Mouse (Mus musculus) heart, embryonic 14.5 days (tissue): ENCODE results near the gene Coq8a. TPM values are rescaled to one million over a fixed set of nuclear protein-coding genes. Genes with fewer than 3 reads are reported as not detected.

ENCODE experiments used
- ATAC-seq: fragments of 200-750 bp; cut with Nextera tagmentation; 2 replicates; pipeline ENCODE4 v1.8.0; 2017; ENCODE audit warnings: low read depth, moderate TSS enrichment; ENCODE audit not compliant: insufficient number of reproducible peaks, insufficient read depth, low FRiP score
- H3K27ac ChIP-seq, 2 experiments: fragments of 200-500 bp in 1 of 2; fragments of 300-500 bp in 1 of 2; sonication (generic) in 1 of 2; replicated peaks in 1 of 2; 2 replicates each; pipeline ENCODE4 v1.5.1; 2012 to 2014; ENCODE audit warnings: low read depth in 2 of 2, low read length in 2 of 2, control low read depth in 1 of 2, mild to moderate bottlenecking in 1 of 2, mixed read lengths in 1 of 2; ENCODE audit not compliant: control insufficient read depth in 1 of 2, insufficient read depth in 1 of 2
- H3K27me3 ChIP-seq: fragments of 300-500 bp; sonication (generic); 2 replicates; pipeline ENCODE4 v1.6.1; 2014; ENCODE audit warnings: mild to moderate bottlenecking, low read length, control low read depth; ENCODE audit not compliant: control insufficient read depth, insufficient read depth
- H3K36me3 ChIP-seq: fragments of 300-500 bp; sonication (generic); 2 replicates; pipeline ENCODE4 v1.6.1; 2014; ENCODE audit warnings: mild to moderate bottlenecking, control low read depth, low read length, mixed read lengths; ENCODE audit not compliant: control insufficient read depth, insufficient read depth
- H3K4me1 ChIP-seq, 2 experiments: fragments of 200-500 bp in 1 of 2; fragments of 300-500 bp in 1 of 2; sonication (generic) in 1 of 2; 2 replicates each; pipeline ENCODE4 v1.6.1; 2012 to 2014; ENCODE audit warnings: low read length in 2 of 2, control low read depth in 1 of 2, mixed read lengths in 1 of 2; ENCODE audit not compliant: control insufficient read depth in 2 of 2, insufficient read depth in 2 of 2
- H3K4me2 ChIP-seq: fragments of 300-500 bp; sonication (generic); 2 replicates; pipeline ENCODE4 v1.6.1; 2014; ENCODE audit warnings: mild to moderate bottlenecking, low read length
- H3K4me3 ChIP-seq, 2 experiments: fragments of 200-500 bp in 1 of 2; fragments of 300-500 bp in 1 of 2; sonication (generic) in 1 of 2; 2 replicates each; pipeline ENCODE4 v1.5.1; 2012 to 2014; ENCODE audit warnings: low read length in 2 of 2, mild to moderate bottlenecking in 2 of 2, control low read depth in 1 of 2, low read depth in 1 of 2, moderate library complexity in 1 of 2; ENCODE audit not compliant: control insufficient read depth in 1 of 2, insufficient read depth in 1 of 2
- H3K9ac ChIP-seq: fragments of 300-500 bp; sonication (generic); 2 replicates; pipeline ENCODE4 v1.6.1; 2014; ENCODE audit warnings: mild to moderate bottlenecking, low read length
- H3K9me3 ChIP-seq: fragments of 300-500 bp; sonication (generic); 2 replicates; pipeline ENCODE4 v1.6.1; 2016; ENCODE audit warnings: low read length, control low read depth; ENCODE audit not compliant: control insufficient read depth
- WGBS: fragments of 180-500 bp; shearing (Covaris S2); extraction: QIAGEN DNeasy Blood & Tissue Kit; methylation state at CpG from one replicate; pipeline ENCODE4 v1.1.7; 2014; 5-methylcytosine and 5-hydroxymethylcytosine counted together
- polyA plus RNA-seq: library from polyadenylated mRNA; unstranded; fragments of >200 nt; fragmentation: Nextera tagmentation; extraction: Ambion mirVana; gene quantifications from 2 replicates; pipeline ENCODE4 v1.2.1, GENCODE M21; 2014

Coq8a gene
- polyA plus RNA-seq, 1 experiment from 2014 or later, result 58.8 TPM

GRCm38 (mm10) chr1:180181304-180181965, 18.0 kb downstream of the Coq8a start:
- peaks cover 2% of the 10 kb centered on the region; the same call in 1 of the 2 replicates for H3K36me3 ChIP-seq
- H3K9me3 ChIP-seq, result no peaks in the 10 kb centered on the region
- peaks cover 25 to 28% of the 10 kb centered on the region in 2 experiments for H3K4me1 ChIP-seq
- no peak overlapping the region for H3K4me3 ChIP-seq
- H3K4me2 ChIP-seq, result no peak overlapping the region
- no peaks in the 10 kb centered on the region for H3K27me3 ChIP-seq
- ATAC-seq, result no peak
- H3K9ac ChIP-seq, result no peak overlapping the region
- H3K27ac ChIP-seq, result no peak overlapping the region
- WGBS, result 90% methylated on average over 7 of the region's 7 CpGs

- no peaks in the 10 kb centered on the region for H3K27me3 ChIP-seq
- H3K36me3 ChIP-seq, result peaks cover 2% of the 10 kb centered on the region; the same call in 1 of the 2 replicates
- H3K9ac ChIP-seq, result peak overlapping the region; percentile 54; the same call in 1 of the 2 replicates
- H3K4me2 ChIP-seq, result no peak overlapping the region; the same call in 1 of the 2 replicates
- 0 out of 2 replicates have a peak, but pooled peaks have one; percentile 14 for ATAC-seq
- peak overlapping the region; percentile 17 to 67; a peak in 3 of 4 replicates for H3K27ac ChIP-seq
- 69% methylated on average over 2 of the region's 2 CpGs for WGBS
- no peak overlapping the region for H3K4me3 ChIP-seq
- no peaks in the 10 kb centered on the region for H3K9me3 ChIP-seq
- H3K4me1 ChIP-seq, result peaks cover 11 to 13% of the 10 kb centered on the region in 2 experiments
Measured at GRCm38 (mm10) chr1:180179840-180180239, 19.6 kb downstream of the Coq8a start.

- no peak overlapping the region for H3K4me3 ChIP-seq
- H3K4me2 ChIP-seq, result no peak overlapping the region
- no peaks in the 10 kb centered on the region for H3K9me3 ChIP-seq
- peaks cover 9 to 12% of the 10 kb centered on the region in 2 experiments for H3K4me1 ChIP-seq
- WGBS, result 86% methylated on average over 4 of the region's 4 CpGs
- peaks cover 4% of the 10 kb centered on the region; the same call in 1 of the 2 replicates for H3K36me3 ChIP-seq
- H3K27ac ChIP-seq, result peak overlapping the region in 1 of 2 experiments; percentile 67; a peak in 1 of 4 replicates
- H3K27me3 ChIP-seq, result no peaks in the 10 kb centered on the region
- no peak for ATAC-seq
- H3K9ac ChIP-seq, result no peak overlapping the region
Measured at GRCm38 (mm10) chr1:180179100-180179499, 20.3 kb downstream of the Coq8a start.

- 89% methylated on average over 9 of the region's 9 CpGs for WGBS
- no peak overlapping the region for H3K4me2 ChIP-seq
- ATAC-seq, result no peak
Measured at GRCm38 (mm10) chr1:180178340-180178739, 21.1 kb downstream of the Coq8a start.

GRCm38 (mm10) chr1:180176784-180177183, 22.6 kb downstream of the Coq8a start:
- Histone ChIP-seq H3K27me3 (no peaks in the 10 kb centered on the region), H3K4me3 (no peak overlapping the region), H3K36me3 (peaks cover 5% of the 10 kb centered on the region; the same call in 1 of the 2 replicates), H3K4me2 (no peak overlapping the region), H3K9me3 (no peaks in the 10 kb centered on the region), H3K4me1 (peaks cover 9 to 12% of the 10 kb centered on the region in 2 experiments), H3K9ac (no peak overlapping the region), H3K27ac (no peak overlapping the region)
- no peak for ATAC-seq
- 16% methylated on average over 1 of the region's 1 CpGs for WGBS

More at GRCm38 (mm10) chr1:180178340-180178739, 21.1 kb downstream of the Coq8a start:
- Histone ChIP-seq H3K27ac (no peak overlapping the region), H3K4me3 (no peak overlapping the region), H3K36me3 (peaks cover 5% of the 10 kb centered on the region; the same call in 1 of the 2 replicates), H3K27me3 (no peaks in the 10 kb centered on the region), H3K4me1 (peaks cover 9 to 12% of the 10 kb centered on the region in 2 experiments), H3K9ac (no peak overlapping the region), H3K9me3 (no peaks in the 10 kb centered on the region)

- Histone ChIP-seq H3K9ac (no peak overlapping the region), H3K27me3 (no peaks in the 10 kb centered on the region), H3K9me3 (no peaks in the 10 kb centered on the region), H3K27ac (no peak overlapping the region), H3K4me2 (no peak overlapping the region), H3K4me1 (peaks cover 7 to 12% of the 10 kb centered on the region in 2 experiments), H3K4me3 (no peak overlapping the region), H3K36me3 (peaks cover 5% of the 10 kb centered on the region; the same call in 1 of the 2 replicates)
- WGBS, result 56% methylated on average over 8 of the region's 8 CpGs
- no peak for ATAC-seq
Measured at GRCm38 (mm10) chr1:180175635-180176034, 23.8 kb downstream of the Coq8a start.

- no peak overlapping the region for H3K4me3 ChIP-seq
- no peak overlapping the region for H3K27ac ChIP-seq
- no peaks in the 10 kb centered on the region for H3K9me3 ChIP-seq
- H3K27me3 ChIP-seq, result no peaks in the 10 kb centered on the region
- no peak for ATAC-seq
- no peak overlapping the region for H3K9ac ChIP-seq
- WGBS, result 34% methylated on average over 3 of the region's 3 CpGs
- no peak overlapping the region for H3K4me2 ChIP-seq
- H3K36me3 ChIP-seq, result peaks cover 6% of the 10 kb centered on the region; the same call in 1 of the 2 replicates
- H3K4me1 ChIP-seq, result peaks cover 7 to 9% of the 10 kb centered on the region in 2 experiments
Measured at GRCm38 (mm10) chr1:180175167-180175566, 24.2 kb downstream of the Coq8a start.
